Mouse (Mus musculus): Measurements from ENCODE around the gene Hid1.

- TF ChIP-seq POLR2A (IDR thresholded peaks at IDR 0.05; ENCODE audit: extremely low read depth, insufficient read depth, low read length) (peak; percentile 81), CTCF (IDR thresholded peaks at IDR 0.05; ENCODE audit: extremely low read depth, insufficient read depth, low read length) (no peak)
Measured at GRCm38 (mm10) chr11:115367395-115367944, at the start of gene Hid1.

Measured in cortical plate, adult 2 months (tissue).